Mouse (Mus musculus) hindbrain, embryonic 11.5 days (tissue): ENCODE data around the gene Arpc5. TPM values are rescaled to one million over a fixed set of nuclear protein-coding genes. Genes with fewer than 3 reads are reported as not detected.

ENCODE experiments used
- ATAC-seq: fragments of 200-750 bp; cut with Nextera tagmentation; 2 replicates; pipeline ENCODE4 v1.8.0; 2017; ENCODE audit warnings: mild to moderate bottlenecking, moderate TSS enrichment, moderate library complexity; ENCODE audit not compliant: low FRiP score
- DNase-seq: peaks from one replicate; pipeline ENCODE4 v3.0.0-alpha.2; 2015; ENCODE audit warnings: low spot score
- H3K27ac ChIP-seq: fragments of 300-500 bp; sonication (generic); 2 replicates; pipeline ENCODE4 v1.5.1; 2014; ENCODE audit warnings: mild to moderate bottlenecking, low read depth, low read length
- H3K27me3 ChIP-seq: fragments of 300-500 bp; sonication (generic); 2 replicates; pipeline ENCODE4 v1.6.1; 2014; ENCODE audit warnings: mild to moderate bottlenecking, low read length, moderate library complexity, mixed read lengths; ENCODE audit not compliant: control insufficient read depth, insufficient read depth
- H3K36me3 ChIP-seq: fragments of 300-500 bp; sonication (generic); 2 replicates; pipeline ENCODE4 v1.6.1; 2014; ENCODE audit warnings: mild to moderate bottlenecking, low read length, moderate library complexity, mixed read lengths; ENCODE audit not compliant: control insufficient read depth, insufficient read depth
- H3K4me1 ChIP-seq: fragments of 300-500 bp; sonication (generic); replicated peaks from 2 replicates; pipeline ENCODE4 v1.6.1; 2014; ENCODE audit warnings: low read length, mixed read lengths; ENCODE audit not compliant: control insufficient read depth, insufficient read depth
- H3K4me2 ChIP-seq: fragments of 300-500 bp; sonication (generic); replicated peaks from 2 replicates; pipeline ENCODE4 v1.6.1; 2014; ENCODE audit warnings: mild to moderate bottlenecking, low read depth, low read length
- H3K4me3 ChIP-seq: fragments of 300-500 bp; sonication (generic); 2 replicates; pipeline ENCODE4 v1.5.1; 2014; ENCODE audit warnings: low read depth, low read length
- H3K9ac ChIP-seq: fragments of 300-500 bp; sonication (generic); 2 replicates; pipeline ENCODE4 v1.6.1; 2014; ENCODE audit warnings: low read depth, low read length
- H3K9me3 ChIP-seq: fragments of 300-500 bp; sonication (generic); 2 replicates; pipeline ENCODE4 v1.6.1; 2016; ENCODE audit warnings: low read length; ENCODE audit not compliant: control insufficient read depth
- WGBS: fragments of 180-500 bp; shearing (Covaris S2); extraction: QIAGEN DNeasy Blood & Tissue Kit; methylation state at CpG from one replicate; pipeline ENCODE4 v1.1.7; 2014; 5-methylcytosine and 5-hydroxymethylcytosine counted together
- polyA plus RNA-seq: library from polyadenylated mRNA; unstranded; fragments of >200 nt; fragmentation: Nextera tagmentation; extraction: Ambion mirVana; gene quantifications from 2 replicates; pipeline ENCODE4 v1.2.1, GENCODE M21; 2014

The Arpc5 gene
- polyA plus RNA-seq: 339 and 340 TPM in 2 replicates

- Histone ChIP-seq H3K9ac (peak within 1 kb of the TSS; percentile 89), H3K4me3 (peak within 1 kb of the TSS; percentile 99), H3K36me3 (no peaks in the 10 kb centered on the region), H3K27me3 (no peaks in the 10 kb centered on the region; the same call in none of the 2 replicates), H3K4me1 (no peaks in the 10 kb centered on the region), H3K27ac (peak within 1 kb of the TSS; percentile 82), H3K9me3 (no peaks in the 10 kb centered on the region), H3K4me2 (peak within 1 kb of the TSS; percentile 94)
- ATAC-seq: peak; percentile 98
- WGBS: under 1% methylated on average over 78 of the region's 86 CpGs
- DNase-seq: peak; percentile 99
Measured at GRCm38 (mm10) chr1:152766032-152766772, at the start of gene Arpc5, which contains the start of gene Rgl1. Gene Arpc5 (plus strand): TSS chr1:152766542. Gene Rgl1 (minus strand): TSS chr1:152766351.

- DNase-seq (no peak), ATAC-seq (no peak)
- Histone ChIP-seq H3K36me3 (no peaks in the 10 kb centered on the region), H3K4me1 (no peaks in the 10 kb centered on the region), H3K4me2 (no peak overlapping the region), H3K9me3 (no peaks in the 10 kb centered on the region), H3K27me3 (no peaks in the 10 kb centered on the region), H3K9ac (no peak overlapping the region), H3K4me3 (no peak overlapping the region), H3K27ac (no peak overlapping the region)
- WGBS: 93% methylated on average over 1 of the region's 1 CpGs
Measured at GRCm38 (mm10) chr1:152717329-152717728, 49.0 kb upstream of the Arpc5 start.

GRCm38 (mm10) chr1:152718200-152718599 lies 48.1 kb upstream of the Arpc5 start:
- Histone ChIP-seq H3K4me2 (no peak overlapping the region), H3K4me1 (no peaks in the 10 kb centered on the region), H3K27ac (no peak overlapping the region), H3K36me3 (no peaks in the 10 kb centered on the region), H3K9me3 (no peaks in the 10 kb centered on the region), H3K4me3 (no peak overlapping the region), H3K9ac (no peak overlapping the region), H3K27me3 (no peaks in the 10 kb centered on the region)
- 68% methylated on average over 6 of the region's 6 CpGs for WGBS
- no peak for ATAC-seq
- no peak for DNase-seq

- ATAC-seq (no peak), DNase-seq (no peak)
- H3K4me1 ChIP-seq: no peaks in the 10 kb centered on the region
- no peak overlapping the region for H3K4me3 ChIP-seq
- 83% methylated on average over 4 of the region's 4 CpGs for WGBS
- no peaks in the 10 kb centered on the region for H3K36me3 ChIP-seq
- H3K27ac ChIP-seq: no peak overlapping the region
- H3K27me3 ChIP-seq: no peaks in the 10 kb centered on the region
- H3K9ac ChIP-seq: no peak overlapping the region
- no peaks in the 10 kb centered on the region for H3K9me3 ChIP-seq
- H3K4me2 ChIP-seq: no peak overlapping the region
Measured at GRCm38 (mm10) chr1:152720969-152721368, 45.4 kb upstream of the Arpc5 start.

GRCm38 (mm10) chr1:152721535-152722198 lies 44.7 kb upstream of the Arpc5 start:
- Histone ChIP-seq H3K27me3 (no peaks in the 10 kb centered on the region), H3K9ac (no peak overlapping the region), H3K9me3 (no peaks in the 10 kb centered on the region), H3K4me2 (no peak overlapping the region), H3K4me3 (no peak overlapping the region), H3K27ac (no peak overlapping the region), H3K36me3 (no peaks in the 10 kb centered on the region), H3K4me1 (no peaks in the 10 kb centered on the region)
- ATAC-seq (no peak), DNase-seq (no peak)
- 92% methylated on average over 11 of the region's 11 CpGs for WGBS

- Histone ChIP-seq H3K36me3 (no peaks in the 10 kb centered on the region), H3K27ac (no peak overlapping the region), H3K27me3 (no peaks in the 10 kb centered on the region), H3K9me3 (no peaks in the 10 kb centered on the region), H3K4me2 (no peak overlapping the region), H3K4me3 (no peak overlapping the region), H3K4me1 (no peaks in the 10 kb centered on the region), H3K9ac (no peak overlapping the region)
- DNase-seq: no peak
- no peak for ATAC-seq
Measured at GRCm38 (mm10) chr1:152724286-152724685, 42.1 kb upstream of the Arpc5 start.

- H3K4me2 ChIP-seq: no peak overlapping the region
- WGBS: 84% methylated on average over 3 of the region's 3 CpGs
- H3K36me3 ChIP-seq: no peaks in the 10 kb centered on the region
- H3K9ac ChIP-seq: no peak overlapping the region
- no peaks in the 10 kb centered on the region for H3K4me1 ChIP-seq
- no peaks in the 10 kb centered on the region for H3K27me3 ChIP-seq
- no peak overlapping the region for H3K4me3 ChIP-seq
- no peak overlapping the region for H3K27ac ChIP-seq
- ATAC-seq: no peak
- no peak for DNase-seq
- no peaks in the 10 kb centered on the region for H3K9me3 ChIP-seq
Measured at GRCm38 (mm10) chr1:152726095-152726494, 40.2 kb upstream of the Arpc5 start.

- ATAC-seq: no peak
- Histone ChIP-seq H3K27me3 (no peaks in the 10 kb centered on the region), H3K27ac (no peak overlapping the region), H3K9me3 (no peaks in the 10 kb centered on the region), H3K4me2 (no peak overlapping the region), H3K36me3 (no peaks in the 10 kb centered on the region), H3K9ac (no peak overlapping the region), H3K4me1 (no peaks in the 10 kb centered on the region), H3K4me3 (no peak overlapping the region)
- DNase-seq: no peak
- 80% methylated on average over 4 of the region's 5 CpGs for WGBS
Measured at GRCm38 (mm10) chr1:152727604-152728236, 38.6 kb upstream of the Arpc5 start.
